Mouse (Mus musculus) gastrocnemius, postnatal 14 days (tissue): ENCODE data around the gene Gatb. TPM values are rescaled to one million over a fixed set of nuclear protein-coding genes. Genes with fewer than 3 reads are reported as not detected.

ENCODE experiments used
- DNase-seq: peaks from one replicate; pipeline ENCODE4 v3.0.0; 2021; ENCODE audit warnings: mixed read lengths
- intact Hi-C: fragments of 180-260 bp; cut with DNase I; formaldehyde crosslinking; loops from one replicate; pipeline ENCODE4 v1.15.1; 2025; ENCODE audit warnings: low total_unique reads
- total RNA-seq, 2 experiments: library from RNA; stranded (reverse); gene quantifications; 2 replicates each; pipeline ENCODE4 v1.2.3; 2021

Gatb gene
- total RNA-seq, 2 experiments from 2014 or later: 17.7 to 19.2 TPM

DNA sequence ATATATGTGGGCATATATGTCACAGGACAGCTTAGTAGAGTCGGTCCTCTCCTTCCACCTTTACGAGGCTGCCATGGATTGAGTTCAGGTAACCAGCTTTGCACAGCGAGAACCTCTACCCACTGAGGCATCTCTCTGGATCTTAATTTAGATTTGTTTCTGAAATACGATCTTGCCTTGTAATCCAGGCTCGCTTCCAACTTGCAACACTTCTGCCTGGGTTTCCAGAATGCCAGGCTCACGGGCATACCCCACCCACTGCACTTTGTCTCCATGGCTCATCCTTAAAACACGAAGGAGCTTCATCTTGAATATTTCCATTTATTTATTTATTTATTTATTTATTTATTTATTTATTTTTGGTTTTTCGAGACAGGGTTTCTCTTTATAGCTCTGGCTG is 111.4 kb downstream of the Gatb start:
- intact Hi-C loops: no loop called here
- DNase-seq: peak; percentile 26

- intact Hi-C loops: no loop called here
- no peak for DNase-seq
Observed at GRCm38 (mm10) chr3:85688341-85688740, 114.4 kb downstream of the Gatb start.

DNA sequence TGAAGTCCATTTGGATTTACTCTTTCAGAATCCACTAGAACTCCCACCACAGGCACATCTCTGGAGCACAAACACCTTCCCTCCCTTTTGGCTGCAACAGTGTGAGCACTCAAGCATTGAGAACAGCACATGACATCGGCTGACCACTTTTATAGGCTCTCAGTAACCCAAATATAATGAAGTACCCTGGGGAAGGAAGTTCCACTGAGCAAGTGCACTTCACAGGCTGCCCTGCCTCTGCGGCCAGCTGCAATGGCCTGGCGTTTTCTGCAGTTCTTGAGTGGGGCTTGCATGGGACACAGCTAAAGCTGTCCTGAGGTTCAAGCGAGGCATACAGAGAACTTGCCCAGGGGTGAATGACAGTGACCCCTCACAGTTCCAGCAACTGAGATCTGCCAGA is 117.2 kb downstream of the Gatb start:
- intact Hi-C loops: no loop called here
- DNase-seq: no peak

- intact Hi-C loops: loop anchor here (1.0 kb wide), 1 partner anchor 49 kb away; no protein-coding TSS in a partner anchor
- DNase-seq: no peak
Observed at GRCm38 (mm10) chr3:85693013-85693412, 119.1 kb downstream of the Gatb start.

DNA sequence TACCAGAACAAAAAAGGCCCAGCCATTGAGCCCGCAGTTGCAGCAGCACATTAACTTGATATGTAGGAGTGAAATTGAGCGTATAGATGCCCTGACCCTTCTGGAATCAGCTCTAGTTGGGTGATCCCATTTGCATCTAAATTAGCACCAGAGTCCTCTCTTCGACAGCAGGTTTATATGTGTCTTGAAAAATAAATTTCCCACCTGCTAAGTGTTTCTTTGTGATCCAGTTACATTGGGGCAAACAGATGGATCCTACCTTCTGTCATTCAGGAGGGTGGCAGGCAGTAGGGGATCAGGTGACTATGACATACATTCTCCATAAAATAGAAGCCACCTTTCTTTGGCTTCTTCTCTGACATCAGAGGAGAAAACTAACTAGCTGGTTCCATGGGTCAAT is 121.1 kb downstream of the Gatb start:
- no peak for DNase-seq
- intact Hi-C loops: no loop called here

DNA sequence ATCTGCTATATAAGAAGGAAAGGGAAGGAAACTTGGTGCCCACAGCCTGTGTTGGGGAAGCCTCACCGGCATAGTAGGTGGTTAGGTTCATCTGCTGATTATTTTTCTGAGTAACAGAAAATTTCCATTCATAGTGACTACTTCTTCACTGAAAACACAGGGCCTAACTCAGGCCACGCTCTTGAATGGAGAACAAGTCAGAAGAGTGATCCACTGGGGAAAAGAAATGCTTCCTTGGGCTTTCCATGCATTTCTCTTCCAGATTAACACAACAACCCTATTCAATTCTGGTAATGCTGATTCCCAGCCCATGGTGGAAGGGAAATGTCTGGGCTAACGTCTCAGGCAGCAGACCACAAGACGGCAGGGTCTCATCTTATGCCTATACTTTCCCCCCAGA is 124.6 kb downstream of the Gatb start:
- DNase-seq: no peak
- intact Hi-C loops: no loop called here

DNA sequence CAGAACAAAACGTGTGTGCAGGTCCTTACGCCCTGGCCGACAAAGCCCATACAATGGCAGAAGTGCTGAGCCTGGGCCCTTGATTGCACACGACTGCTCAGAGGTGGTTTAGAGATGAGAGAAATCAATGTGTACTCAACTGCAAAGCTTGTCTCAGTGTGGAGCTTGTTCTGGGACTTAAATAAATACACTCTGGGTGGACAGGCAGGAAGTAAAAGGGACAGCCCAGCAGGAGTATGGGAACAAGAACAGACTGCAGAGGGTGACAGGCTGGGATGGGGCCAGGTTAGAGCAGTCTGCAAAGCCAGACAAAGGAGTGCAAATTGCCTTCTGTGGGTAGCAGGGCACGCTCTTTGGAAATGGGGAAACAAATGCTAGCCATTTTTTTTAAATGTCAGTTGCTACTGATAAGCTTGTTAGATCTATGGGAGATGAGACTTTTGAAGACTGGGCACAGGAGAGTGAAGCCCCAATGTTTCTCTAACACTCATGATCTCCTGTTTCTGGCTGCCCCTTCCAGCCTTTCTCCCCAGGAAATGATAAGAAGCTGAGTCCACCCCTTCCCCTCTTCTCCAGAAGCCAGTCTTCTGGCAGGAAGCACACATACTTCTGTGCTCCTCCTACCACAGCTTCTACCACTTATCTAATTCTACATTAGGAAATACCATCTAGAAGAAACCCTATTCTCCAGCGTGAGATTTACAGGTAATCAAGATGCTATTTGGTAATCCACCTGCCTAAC is 129.4 kb downstream of the Gatb start:
- intact Hi-C loops: no loop called here
- DNase-seq: no peak

Other genes starting within 250 kb of the Gatb start
- gene Fam160a1, start 243.2 kb downstream of the Gatb start, total RNA-seq: 10 to 100 TPM; 46.9 to 59.1 TPM